Mouse (Mus musculus) naive thymus-derived CD4-positive, alpha-beta T cell, adult 2 months (primary cell): ENCODE measurements at regions not wholly inside any gene's neighbourhood (a gene's known extent, or its start where the extent isn't known, plus 50 kb on each side); places are given as distances from the start of the nearest gene placed in this dataset.

Experiments used
- DNase-seq: peaks from one replicate; pipeline ENCODE4 v3.0.0-alpha.2; 2011; ENCODE audit warnings: low read depth

DNA sequence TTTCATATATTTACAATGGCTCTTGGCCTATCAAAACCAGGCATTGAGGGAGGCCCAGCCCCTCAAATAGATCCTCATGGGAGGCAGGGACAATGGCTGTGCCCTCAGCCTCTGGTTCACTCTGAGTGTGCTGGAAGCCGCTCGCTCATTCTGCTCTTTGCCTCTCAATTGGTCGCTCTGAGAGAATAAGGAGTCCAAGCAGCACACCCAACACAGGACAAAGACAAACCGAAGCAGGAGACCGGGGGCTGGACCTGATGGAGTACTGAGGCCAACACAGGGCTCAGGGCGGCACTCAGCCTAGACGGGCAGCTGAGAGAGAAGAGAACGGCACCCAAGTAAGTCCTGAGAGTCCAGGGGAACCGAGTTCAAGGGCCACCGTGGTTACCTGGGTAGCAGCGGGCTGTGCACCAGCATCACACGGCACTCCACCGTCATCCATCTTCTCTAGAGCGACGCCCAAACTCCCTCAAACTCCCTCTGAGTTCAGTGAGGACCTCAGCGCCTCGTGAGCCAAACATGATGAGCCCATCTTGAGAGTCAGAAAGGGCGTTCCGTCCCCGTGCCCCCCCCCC, 145.8 kb downstream of the Setd4 start:
- no peak for DNase-seq

DNA sequence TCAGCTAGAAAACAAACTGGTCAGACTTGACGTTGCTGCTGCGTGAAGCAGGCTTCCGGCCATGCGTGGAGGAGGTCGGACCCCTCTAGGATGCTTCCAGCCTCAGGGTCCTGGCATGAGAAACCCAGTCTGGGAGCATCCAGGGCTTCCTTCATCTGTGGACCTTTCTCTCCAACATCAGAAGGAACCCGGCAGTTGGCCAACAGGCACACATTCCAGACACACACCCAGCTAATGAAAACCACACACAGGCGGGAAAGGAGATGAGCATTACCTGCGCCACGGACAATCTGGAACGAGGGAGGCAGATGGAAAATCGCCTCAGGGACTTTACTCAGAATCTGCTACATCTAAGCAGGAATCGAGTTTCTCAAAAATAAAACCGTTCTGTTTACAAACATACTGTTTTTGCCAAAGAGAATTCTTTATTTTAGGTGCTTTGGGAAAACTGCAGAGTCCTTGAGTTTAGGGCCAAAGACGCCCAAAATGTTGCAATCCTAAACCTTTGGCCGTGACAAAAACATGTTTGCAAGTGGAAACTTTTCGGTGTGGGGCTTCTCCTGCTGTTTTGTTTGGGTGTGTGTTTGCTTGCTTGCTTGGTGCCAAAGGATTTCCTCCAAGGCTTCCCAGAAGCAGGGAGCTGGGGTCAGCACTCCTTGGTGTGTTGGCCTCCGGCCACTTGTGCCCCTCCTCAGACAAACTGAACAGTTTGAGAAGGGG, 147.0 kb downstream of the Setd4 start:
- no peak for DNase-seq

DNA sequence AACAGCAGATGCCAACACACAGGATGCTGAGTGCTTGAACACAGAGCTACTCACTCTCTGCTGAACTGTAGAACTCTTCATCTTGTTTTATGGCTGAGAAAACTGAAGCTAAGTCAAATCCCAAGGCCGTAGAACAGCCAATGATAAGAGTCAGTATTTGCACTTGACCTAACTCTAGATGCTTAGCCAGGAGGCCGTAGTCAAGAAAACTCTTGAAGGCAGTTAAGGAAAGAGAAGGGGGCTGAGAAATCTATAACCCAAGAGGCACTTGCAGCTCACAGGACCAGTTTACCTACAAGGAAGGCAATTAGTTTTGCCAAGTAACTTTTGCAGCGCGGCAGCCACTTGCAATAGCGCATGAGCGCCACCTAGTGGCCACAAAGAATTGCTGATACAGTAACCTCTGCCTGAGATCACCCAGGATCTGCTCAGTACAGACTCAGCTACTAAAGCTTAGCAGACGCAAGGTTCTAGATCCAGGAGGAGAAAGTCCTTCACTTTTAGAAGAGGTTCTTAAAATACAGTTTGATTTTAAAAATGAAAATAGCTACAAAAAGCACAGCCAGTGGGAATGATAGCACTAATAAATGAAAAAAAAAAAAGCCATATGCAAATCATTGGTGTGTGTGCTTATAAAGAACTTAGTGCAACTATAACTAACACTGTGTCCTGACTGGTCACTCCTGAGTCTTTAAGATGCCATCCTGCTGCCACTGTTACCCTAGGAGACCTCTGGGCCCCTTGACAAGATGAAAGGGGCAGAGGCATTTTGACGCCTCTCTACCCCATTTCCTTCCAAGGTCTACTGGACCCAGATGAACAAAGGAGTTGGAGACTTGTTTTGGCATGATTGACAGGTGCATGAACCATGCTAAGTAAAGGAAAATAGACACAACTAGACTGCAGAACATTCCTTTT, 149.5 kb downstream of the Setd4 start:
- peak; percentile 91 for DNase-seq

DNA sequence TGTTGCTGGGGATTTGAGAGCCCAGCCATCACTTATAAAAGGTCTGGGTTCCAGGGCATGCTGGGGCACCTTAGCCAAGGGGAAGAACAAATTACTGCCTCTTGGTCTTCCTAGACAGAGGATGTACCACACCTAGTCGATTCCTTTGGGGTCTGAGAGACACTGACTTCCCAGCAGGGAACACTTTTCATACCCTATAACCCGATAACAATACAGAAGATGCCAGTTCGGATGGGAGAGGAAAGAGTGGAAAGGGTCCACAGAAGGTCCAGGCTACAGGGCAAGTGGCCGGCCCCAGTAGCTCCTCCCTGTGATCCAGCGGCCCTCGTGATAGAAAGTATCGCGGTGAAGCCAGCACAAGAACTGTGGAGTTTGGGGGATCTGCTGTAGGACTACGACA, 150.8 kb downstream of the Setd4 start:
- no peak for DNase-seq

DNA sequence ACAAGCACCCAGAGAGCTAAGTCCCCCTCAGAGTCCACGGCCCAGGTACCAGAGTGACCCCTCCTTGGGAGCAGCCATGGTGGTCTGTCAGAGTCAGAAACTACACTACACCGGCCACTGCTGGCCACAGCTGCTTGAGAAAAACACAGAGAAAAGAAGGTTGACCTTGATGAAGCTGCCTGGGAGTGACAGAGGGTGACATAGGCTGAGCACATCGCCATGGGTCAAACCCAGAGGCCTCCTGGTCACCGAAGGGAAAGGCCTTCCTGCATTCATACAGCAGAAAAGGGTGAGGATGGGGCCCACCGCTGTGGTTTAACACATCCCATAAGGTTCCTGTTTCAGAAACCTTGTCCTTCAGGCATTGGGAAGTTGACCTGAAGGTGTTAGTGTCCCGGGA, 153.0 kb downstream of the Setd4 start:
- DNase-seq, result no peak

DNA sequence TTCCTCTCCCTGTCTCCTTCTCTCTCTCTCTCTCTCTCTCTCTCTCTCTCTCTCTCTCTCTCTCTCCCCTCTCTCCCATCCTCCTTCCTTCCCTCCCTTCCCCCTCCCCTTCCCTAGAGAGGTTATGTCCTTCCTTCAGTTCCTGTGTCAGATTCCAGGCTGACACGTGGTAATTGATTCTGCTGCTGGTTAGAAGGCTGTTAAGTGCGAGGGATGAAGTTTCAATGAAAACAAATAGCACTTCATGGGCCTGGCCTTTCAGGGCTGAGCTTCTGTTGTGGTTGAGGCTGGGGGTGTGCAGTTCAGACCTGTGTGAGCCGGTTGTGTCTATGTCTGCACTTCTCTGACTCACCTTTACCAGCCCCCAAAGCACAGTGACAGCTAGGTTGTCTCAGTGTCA, 153.9 kb downstream of the Setd4 start:
- peak; percentile 20 for DNase-seq

DNA sequence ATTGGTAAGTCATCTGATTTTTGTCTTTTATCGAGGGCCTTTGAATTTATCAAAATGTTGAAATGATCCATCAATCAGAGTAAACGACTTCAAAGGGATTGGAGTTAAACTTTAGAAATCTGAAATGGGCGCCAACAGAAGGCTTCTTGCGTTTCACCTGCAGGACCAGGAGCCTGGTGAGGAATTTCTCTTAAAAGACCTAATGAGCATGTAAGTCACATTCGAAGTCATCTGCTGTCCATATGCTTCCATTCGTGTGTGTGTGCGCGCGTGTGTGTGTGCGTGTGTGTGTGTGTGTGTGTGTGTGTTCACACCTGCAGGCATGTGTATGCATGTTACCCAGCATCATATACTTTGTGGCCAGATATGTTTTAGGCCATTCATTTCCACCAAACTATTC, 155.7 kb downstream of the Setd4 start:
- DNase-seq, result no peak

DNA sequence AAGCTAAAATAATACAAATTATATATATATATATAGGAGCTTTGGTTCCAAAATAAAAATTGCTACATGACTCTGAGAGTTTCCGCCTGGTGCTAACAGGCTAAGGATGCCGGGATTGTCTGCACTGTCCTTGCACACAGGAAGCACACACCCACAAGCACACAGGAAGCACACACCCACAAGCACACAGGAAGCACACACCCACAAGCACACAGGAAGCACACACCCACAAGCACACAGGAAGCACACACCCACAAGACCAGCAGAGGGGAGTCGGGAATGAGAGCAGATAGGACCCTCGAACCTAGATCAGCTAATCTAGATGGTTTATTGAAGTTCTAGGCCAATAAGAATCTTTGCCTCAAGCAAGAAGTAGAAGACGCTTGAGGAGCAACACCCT, 156.9 kb downstream of the Setd4 start:
- DNase-seq, result no peak

DNA sequence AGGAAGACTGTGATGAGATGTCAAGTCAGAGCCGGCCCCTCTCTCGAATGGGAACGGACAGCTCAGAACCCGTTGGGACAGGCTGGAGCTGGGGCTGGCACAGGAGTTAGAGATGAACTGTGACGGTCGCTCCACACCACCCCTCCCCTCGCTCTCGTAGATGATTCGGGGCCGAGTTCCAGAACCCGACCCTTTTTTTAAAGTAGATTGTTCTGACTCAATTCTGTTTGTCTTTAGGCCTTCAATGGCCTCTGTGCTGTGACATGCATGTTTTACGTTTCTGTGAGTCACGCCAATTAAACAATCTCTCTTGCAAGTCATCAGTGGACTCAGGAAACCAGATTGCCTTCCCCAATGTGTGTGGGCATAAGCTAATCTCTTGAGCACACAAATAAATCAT, 157.7 kb downstream of the Setd4 start:
- no peak for DNase-seq

DNA sequence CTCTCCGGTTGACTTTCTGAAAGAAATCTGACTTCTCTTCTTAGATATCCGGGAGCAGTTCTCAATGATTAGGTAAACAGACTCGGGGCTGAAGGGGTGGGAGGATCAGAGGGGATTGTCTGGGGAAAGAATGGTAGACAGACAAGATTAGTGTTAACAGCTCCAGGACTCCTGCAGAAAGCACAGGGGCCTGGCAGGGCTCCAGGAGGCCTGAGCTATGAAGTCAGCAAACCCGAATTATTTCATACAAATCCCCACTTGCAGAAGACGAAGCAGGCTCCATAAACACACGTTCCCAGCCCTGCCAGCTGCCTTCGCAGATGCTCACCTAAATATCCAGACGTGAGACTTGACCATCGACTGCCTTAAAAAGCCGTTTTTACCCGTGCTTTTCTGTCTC, 161.0 kb downstream of the Setd4 start:
- DNase-seq, result no peak

DNA sequence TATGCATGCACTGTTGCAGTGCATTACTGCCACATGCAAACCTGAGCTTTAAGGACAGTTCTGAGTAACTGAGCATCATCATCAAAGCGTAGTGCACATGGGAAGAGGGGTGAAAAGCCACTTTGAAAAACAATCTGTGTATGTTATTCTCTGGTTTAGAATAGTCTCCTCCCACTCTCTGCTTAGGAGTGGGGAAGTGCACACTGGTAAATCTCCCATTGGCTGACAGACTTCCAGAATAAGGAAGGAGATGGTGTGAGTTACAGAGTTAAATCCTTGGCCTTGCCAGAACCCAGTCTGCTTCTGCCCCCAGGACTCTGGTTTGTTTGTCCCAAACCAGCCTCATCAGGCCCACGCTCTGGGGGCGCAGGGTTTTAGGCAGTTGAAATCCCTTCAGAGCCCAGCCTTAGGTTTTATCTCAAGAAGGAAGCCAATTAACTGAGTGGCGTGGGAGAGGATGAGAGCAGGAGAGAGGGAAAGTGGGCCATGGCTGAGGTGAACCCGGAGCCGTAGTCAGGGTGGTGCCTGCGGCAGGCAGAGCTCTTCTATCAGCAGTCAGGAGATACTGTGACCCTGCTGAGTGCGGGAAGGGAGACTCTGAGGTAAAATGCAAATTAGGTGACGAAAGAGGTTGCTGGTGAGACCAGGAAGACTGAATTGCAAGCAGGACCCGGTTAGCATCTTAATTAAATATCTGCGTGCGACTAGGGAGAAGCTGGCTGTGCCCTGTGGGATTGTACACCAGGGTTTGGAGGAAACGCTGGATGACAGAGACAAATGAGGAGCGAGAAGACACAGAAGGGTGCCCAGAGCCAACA, 166.0 kb downstream of the Setd4 start:
- DNase-seq, result no peak

DNA sequence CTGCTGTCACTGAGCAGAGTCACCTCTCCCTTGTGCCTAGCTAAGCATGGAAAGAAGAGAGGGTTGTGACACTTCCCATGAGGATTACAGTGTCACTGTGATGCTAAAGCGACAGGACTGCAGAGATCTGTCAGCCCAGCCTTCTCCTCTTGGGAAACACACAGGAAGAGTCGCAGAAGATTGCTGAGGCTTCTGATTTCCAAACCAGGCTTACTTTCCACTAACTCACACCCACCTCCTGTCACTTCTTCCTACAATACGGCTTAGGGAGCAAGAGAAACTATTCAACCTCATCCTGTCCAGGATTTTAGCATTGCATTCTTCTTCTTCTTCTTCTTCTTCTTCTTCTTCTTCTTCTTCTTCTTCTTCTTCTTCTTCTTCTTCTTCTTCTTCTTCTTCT, 167.1 kb downstream of the Setd4 start:
- no peak for DNase-seq

DNA sequence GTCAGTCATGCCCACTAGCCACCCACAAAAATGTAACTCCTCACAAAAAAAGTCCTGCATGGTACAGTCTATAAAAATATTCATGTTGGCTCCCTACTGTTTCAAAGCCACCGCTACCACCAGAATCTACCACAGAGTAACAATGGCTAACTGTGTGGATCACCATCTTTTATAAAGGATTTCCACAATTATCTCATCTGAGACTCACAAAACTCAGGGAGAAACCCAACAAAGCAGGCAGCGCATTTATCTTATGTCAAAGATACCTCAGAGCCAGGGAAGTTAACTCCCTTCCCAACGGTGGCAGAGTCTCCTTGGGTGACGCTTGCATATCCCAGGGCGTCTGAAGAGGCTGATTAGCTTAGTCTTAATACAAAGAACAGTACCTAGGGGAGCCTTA, 172.5 kb downstream of the Setd4 start:
- no peak for DNase-seq

DNA sequence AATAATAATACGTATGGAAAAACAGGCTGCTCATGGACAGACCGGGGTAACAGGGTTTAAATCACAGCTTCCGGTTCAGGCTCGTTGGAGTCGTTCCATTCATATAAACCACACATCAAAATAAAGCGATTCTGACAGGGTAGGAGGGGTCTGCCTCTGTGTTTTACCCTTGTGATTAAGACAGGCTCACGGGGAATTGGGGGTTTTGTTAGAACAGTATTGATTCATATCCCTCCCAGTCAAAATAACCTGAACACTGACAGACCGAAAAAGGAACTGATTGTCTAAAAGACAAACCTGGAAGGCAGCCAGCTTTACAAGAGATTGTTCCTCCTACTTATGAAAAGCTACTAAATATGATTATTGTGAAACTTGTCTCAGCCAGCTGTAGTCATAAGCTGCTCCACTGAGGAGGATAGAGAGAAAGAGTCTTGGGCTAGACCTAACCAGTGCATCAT, 174.5 kb downstream of the Setd4 start:
- no peak for DNase-seq

DNA sequence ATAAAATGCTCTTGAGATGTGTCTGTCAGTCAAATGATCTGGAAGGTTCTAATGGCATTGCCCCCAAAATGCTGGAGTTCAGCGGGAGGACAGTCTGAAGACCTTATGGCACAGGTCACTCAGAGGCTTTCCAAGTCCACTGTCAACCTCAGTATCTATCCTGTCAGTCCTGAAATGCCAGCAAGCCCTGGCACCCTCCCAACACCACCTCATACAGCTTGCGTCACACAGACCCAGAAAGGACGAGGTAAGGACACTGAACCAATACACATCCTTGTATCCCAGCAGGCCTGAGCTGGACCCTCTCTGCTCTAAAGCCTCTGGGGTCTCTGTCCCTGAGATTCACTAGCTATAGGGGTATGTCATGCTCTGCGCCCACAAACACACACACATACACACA, 176.6 kb downstream of the Setd4 start:
- no peak for DNase-seq

DNA sequence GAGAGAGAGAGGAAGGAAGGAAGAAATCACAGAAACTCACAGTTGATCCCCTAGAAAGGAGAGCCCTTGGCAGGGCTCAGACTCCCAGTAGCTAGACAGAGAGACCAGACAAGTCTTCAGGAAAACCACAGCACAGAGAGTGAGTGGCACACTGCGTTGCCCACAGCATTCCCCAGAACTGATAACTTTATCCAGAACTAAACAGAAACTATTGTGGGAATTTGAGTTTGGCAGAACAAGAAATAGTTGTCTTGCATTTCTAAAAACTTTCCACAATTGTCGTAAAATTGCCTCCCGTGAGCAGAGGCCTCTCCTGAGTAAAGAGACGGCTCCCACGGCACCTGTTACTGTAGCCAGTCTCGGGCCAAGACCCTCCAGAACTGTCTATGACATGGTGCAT, 178.1 kb downstream of the Setd4 start:
- DNase-seq, result no peak

DNA sequence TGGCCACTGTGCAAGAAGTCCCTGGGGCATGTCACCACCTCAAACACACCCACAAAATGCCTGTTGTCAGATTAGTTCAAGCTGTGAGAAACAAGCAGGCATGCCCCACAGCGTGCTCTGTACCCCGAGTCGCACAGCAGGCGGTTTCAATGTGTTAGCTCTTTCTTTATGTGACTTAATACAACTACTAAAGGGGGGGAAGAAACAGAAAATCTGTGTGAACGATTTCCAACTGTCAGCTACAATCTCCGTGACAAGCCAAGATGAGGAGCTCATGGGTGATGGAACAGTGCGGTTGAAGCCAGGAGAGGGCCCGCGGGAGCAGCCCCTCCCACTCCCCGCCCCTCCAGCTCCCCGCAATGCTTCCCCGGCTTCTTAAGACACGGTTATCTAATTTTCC, 180.7 kb downstream of the Setd4 start:
- no peak for DNase-seq

DNA sequence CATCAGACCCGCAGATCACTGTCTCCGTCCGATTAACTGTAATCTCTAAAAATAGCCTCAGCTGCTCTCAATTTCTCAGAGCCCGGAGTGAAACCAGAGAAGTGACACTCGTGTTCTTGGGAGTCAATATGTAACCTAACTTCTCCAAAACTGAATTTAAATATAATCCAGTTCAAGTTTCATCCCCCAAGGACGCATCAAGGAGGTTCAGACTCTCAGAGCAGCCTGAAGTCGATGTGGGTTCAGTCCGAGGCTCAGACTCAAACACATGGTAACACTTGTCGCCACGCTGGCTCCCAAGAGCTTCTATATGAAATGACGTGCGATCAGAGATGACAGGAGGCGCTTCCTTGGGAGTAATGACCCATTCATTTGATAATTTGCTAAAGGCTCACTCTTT, 181.6 kb downstream of the Setd4 start:
- no peak for DNase-seq

DNA sequence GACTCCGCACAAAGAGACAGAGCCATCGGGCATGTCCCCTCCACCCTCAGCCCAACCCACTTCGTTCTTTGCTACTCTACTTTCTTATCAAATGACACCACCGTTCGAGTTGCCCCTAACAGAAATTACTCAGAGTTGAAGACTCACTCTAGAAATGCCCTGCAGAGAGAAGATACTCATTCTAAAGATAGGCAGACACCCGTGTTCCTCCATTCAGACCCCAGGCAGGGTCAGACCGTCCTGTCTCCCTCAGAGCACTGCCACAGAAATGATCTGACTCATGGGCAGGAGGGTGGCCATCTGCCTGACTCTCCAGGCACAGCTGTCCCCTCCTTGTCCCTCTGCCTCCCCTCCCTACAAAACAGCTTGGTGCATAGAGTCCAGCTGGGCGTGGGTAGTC, 185.6 kb downstream of the Setd4 start:
- DNase-seq, result no peak

DNA sequence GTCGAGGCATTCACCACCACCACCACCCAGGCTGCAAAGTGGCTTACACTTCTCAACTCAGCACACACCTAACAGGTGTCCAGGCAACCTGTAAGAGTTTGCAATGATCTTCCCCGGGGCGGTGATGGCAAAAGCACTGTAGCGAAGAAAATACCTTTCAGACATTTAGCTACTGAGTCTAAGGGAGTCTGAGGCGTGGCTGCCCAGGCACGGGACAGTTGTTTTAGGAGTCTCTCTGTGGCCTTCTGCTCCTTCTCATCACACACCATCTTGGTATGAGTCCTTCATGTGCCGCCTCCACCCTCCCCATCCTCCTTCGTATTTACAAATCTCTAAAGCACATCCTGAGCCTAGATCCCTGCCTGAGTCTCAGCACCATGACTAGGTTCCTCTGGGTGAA, 186.0 kb downstream of the Setd4 start:
- DNase-seq, result no peak

DNA sequence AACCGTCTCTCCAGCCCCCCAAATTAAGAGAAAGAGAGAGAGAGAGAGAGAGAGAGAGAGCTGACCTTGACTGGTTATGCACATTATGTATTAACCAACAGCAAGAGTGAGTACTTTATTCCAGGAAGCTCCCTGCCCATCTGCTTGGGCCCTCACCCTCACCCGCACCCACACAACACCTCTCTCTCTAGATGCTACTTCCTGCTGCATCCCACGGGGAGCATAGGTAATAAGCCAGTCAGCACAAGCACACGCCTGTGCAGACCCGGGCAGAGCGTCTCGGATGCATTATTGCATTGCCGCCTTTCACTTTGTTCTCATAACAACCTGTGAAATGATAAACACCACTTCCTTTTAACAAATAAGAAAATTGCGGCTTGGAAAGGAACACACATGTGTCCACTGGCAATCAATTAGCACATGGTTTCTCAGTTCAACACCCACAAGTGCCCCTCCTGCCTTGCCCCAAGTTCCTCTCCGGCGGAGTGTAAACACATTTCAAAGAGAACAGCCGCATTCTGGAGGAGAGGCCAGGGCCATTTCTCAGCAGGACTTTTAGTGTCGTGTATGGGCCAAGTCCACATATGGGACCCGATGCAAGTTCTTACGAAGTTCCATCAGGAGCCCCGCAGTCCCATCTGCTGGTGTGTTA, 211.7 kb downstream of the Setd4 start:
- peak; percentile 4 for DNase-seq
